Mouse (Mus musculus): ENCODE data around the gene Msi2.

Msi2 gene

GRCm38 (mm10) chr11:88485987-88486386 is 232.3 kb downstream of the Msi2 start:
- no peak for DNase-seq (ENCODE audit: low spot score in 2 of 2)

- DNase-seq (ENCODE audit: low spot score in 2 of 2): no peak
Measured at GRCm38 (mm10) chr11:88485088-88485487, 233.2 kb downstream of the Msi2 start.

- no peak for DNase-seq (ENCODE audit: low spot score in 2 of 2)
Measured at GRCm38 (mm10) chr11:88484047-88484446, 234.3 kb downstream of the Msi2 start.

- no peak for DNase-seq (ENCODE audit: low spot score in 2 of 2)
Measured at GRCm38 (mm10) chr11:88482636-88483035, 235.7 kb downstream of the Msi2 start.

GRCm38 (mm10) chr11:88482236-88482635 is 236.1 kb downstream of the Msi2 start:
- DNase-seq (ENCODE audit: low spot score in 2 of 2): no peak

- DNase-seq (ENCODE audit: low spot score in 2 of 2): no peak
Measured at GRCm38 (mm10) chr11:88481602-88482161, 236.6 kb downstream of the Msi2 start.

- no peak for DNase-seq (ENCODE audit: low spot score in 2 of 2)
Measured at GRCm38 (mm10) chr11:88481092-88481601, 237.2 kb downstream of the Msi2 start.

- DNase-seq (ENCODE audit: low spot score in 2 of 2): no peak
Measured at GRCm38 (mm10) chr11:88479498-88479897, 238.8 kb downstream of the Msi2 start.

- no peak for DNase-seq (ENCODE audit: low spot score in 2 of 2)
Measured at GRCm38 (mm10) chr11:88474889-88475440, 243.3 kb downstream of the Msi2 start.

- no peak for DNase-seq (ENCODE audit: low spot score in 2 of 2)
Measured at GRCm38 (mm10) chr11:88472731-88473130, 245.6 kb downstream of the Msi2 start.

GRCm38 (mm10) chr11:88471981-88472647 is 246.2 kb downstream of the Msi2 start:
- no peak for DNase-seq (ENCODE audit: low spot score in 2 of 2)

- no peak for DNase-seq (ENCODE audit: low spot score in 2 of 2)
Measured at GRCm38 (mm10) chr11:88470599-88470998, 247.7 kb downstream of the Msi2 start.

- DNase-seq (ENCODE audit: low spot score in 2 of 2): no peak
Measured at GRCm38 (mm10) chr11:88468996-88469395, 249.3 kb downstream of the Msi2 start.

- DNase-seq (ENCODE audit: low spot score in 2 of 2): no peak
Measured at GRCm38 (mm10) chr11:88467498-88468245, 250.6 kb downstream of the Msi2 start.

- no peak for DNase-seq (ENCODE audit: low spot score in 2 of 2)
Measured at GRCm38 (mm10) chr11:88463951-88464350, 254.4 kb downstream of the Msi2 start.

GRCm38 (mm10) chr11:88462789-88463188 is 255.5 kb downstream of the Msi2 start:
- no peak for DNase-seq (ENCODE audit: low spot score in 2 of 2)

GRCm38 (mm10) chr11:88461601-88462000 is 256.7 kb downstream of the Msi2 start:
- no peak for DNase-seq (ENCODE audit: low spot score in 2 of 2)

GRCm38 (mm10) chr11:88459946-88460736 is 258.2 kb downstream of the Msi2 start:
- no peak for DNase-seq (ENCODE audit: low spot score in 2 of 2)

- DNase-seq (ENCODE audit: low spot score in 2 of 2): no peak
Measured at GRCm38 (mm10) chr11:88457241-88457738, 261.0 kb downstream of the Msi2 start.

GRCm38 (mm10) chr11:88454867-88455806 is 263.2 kb downstream of the Msi2 start:
- no peak for DNase-seq (ENCODE audit: low spot score in 2 of 2)

All from spleen, postnatal 4 days (tissue).